Mouse (Mus musculus): ENCODE data around the gene Ppp4r3b. TPM values are rescaled to one million over a fixed set of nuclear protein-coding genes. Genes with fewer than 3 reads are reported as not detected.

Ppp4r3b gene
- polyA plus RNA-seq (2012; rRNA removed) = 6.5 and 7.9 TPM in 2 replicates

DNA sequence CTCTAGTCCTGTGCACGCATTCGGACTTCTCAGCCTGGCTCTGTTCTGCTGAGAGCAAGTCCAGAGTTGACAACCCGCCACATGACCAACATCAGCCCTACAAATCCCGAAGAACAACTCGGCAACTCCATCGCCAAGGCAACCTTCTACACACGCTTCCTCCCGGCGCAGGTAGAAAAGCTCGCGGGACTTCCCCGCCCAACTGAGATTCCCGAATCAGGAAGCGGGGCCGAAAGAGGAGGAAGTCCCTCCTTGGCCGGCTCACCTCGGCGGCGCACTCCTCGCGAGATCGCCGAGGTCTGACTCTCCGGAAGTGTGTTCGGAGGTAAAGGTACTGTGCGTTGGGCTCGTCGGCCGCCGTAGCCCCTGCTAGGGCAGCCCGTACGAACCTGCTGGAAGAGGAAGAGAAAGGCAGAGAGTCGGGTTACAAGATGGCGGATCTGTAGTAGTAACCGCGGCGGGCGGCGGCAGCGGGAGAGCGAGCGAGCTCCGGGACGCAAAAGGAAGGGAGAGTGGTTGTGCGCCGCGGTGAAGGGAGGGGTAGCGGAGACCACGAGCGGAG is at the start of gene Ppp4r3b:
Gene Ppp4r3b, plus strand, starts transcription at position 328 of the 562 bp plus-strand sequence.

GRCm38 (mm10) chr11:29130385-29131355 is 42.0 kb upstream of the Ppp4r3b start, which contains the start of gene Pnpt1:
TSS of gene Pnpt1 (plus strand) at chr11:29130744.

DNA sequence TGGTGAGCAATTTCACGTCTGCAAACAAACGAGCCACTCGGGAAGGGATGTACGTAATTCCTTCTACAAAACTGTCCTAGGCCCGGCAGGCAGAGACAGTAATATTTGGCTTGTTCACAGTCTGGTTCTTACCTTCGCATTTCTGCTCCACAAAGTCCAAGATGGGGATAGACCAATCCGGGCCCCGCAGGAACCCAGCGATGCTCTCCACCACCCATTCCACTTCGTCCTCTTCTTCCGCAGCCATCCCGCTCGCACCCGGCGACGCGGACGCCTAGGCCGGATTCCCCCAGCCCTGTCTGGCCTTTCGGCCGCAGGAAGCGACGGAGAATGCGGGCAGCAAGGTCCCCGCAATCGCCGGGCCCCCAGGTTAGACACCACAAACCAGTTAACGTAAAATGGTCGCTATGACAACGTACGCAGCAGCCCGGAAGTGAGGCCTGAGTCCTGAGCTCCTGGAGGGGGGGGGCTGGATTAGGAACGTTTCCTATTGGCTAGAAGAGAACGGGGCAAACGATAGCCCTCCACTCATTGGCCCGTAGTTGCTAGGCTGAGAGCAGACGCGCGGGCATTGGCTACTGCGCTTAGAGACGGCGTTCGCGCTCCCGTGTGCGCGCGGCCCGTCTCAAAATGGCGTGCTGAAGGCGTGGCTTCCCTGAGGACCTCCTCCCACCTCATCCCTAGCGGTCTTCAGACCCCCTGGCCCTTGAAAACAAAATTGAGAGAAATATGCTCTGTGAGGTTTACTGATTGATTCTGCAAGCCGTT is 74.4 kb downstream of the Ppp4r3b start, which contains the start of gene Cfap36:
Gene Cfap36, minus strand, starts transcription at position 527 of the 768 bp plus-strand sequence.

Other genes with a start within 250 kb of the Ppp4r3b start
- gene Pnpt1, start 42.1 kb upstream of the Ppp4r3b start, polyA plus RNA-seq (2012; rRNA removed) = 9.7 and 12.4 TPM in 2 replicates
- gene Cfap36, start 74.5 kb downstream of the Ppp4r3b start, polyA plus RNA-seq (2012; rRNA removed) = 2.8 and 4.2 TPM in 2 replicates
- 0.19 and 1.4 TPM in 2 replicates for gene Ccdc88a, start 200.8 kb downstream of the Ppp4r3b start, polyA plus RNA-seq (2012; rRNA removed)

Data from colon, adult 2 months (tissue).